8 mouse cellular contexts compared by ENCODE assay signal in genomic region chr7:110297611-110298010, GRCm38 (mm10).
DNase-seq lines count a peak whose midpoint lies in the region; ATAC-seq and TF ChIP-seq lines count a peak whose summit lies in the region.

No protein-coding gene starts in this region.

- no peak for DNase-seq in layer of hippocampus, adult 2 months (ENCODE audit: low spot score in 2 of 2)
- DNase-seq in layer of hippocampus, adult 18-20 months (ENCODE audit: low spot score in 2 of 2) = no peak
- DNase-seq in liver, embryonic 13.5 days = no peak
- DNase-seq in thymus, postnatal 36 days = no peak
- no peak for DNase-seq in urinary bladder, postnatal 4 days (ENCODE audit: low spot score in 2 of 2)

- H3K9me3 ChIP-seq in embryonic facial prominence, embryonic 13.5 days = no peaks in the 10 kb centered on the region
- no peaks in the 10 kb centered on the region for H3K9me3 ChIP-seq in heart, embryonic 14.5 days (ENCODE audit: control insufficient read depth, low read length)
- H3K9me3 ChIP-seq in liver, embryonic 13.5 days (replicated peaks) = no peaks in the 10 kb centered on the region

- peak overlapping the region; percentile 20; the same call in 1 of the 2 replicates for H3K4me2 ChIP-seq in embryonic facial prominence, embryonic 13.5 days
- peak overlapping the region; percentile 35; the same call in 1 of the 2 replicates for H3K4me2 ChIP-seq in heart, embryonic 14.5 days (ENCODE audit: low read length)
- H3K4me2 ChIP-seq in liver, embryonic 13.5 days = no peak overlapping the region

- H3K4me3 ChIP-seq in layer of hippocampus, adult 2 months = no peak overlapping the region
- no peak overlapping the region for H3K4me3 ChIP-seq in embryonic facial prominence, embryonic 13.5 days
- H3K4me3 ChIP-seq in heart, embryonic 14.5 days (ENCODE audit: control insufficient read depth in 1 of 2, insufficient read depth in 1 of 2, low read depth in 1 of 2, low read length in 2 of 2) = no peak overlapping the region
- no peak overlapping the region for H3K4me3 ChIP-seq in liver, embryonic 13.5 days (replicated peaks)

- H3K27ac ChIP-seq in layer of hippocampus, adult 2 months = peak overlapping the region; percentile 11; the same call in 1 of the 2 replicates
- peak overlapping the region; percentile 81 for H3K27ac ChIP-seq in embryonic facial prominence, embryonic 13.5 days
- peak overlapping the region; percentile 85 to 88 for H3K27ac ChIP-seq in heart, embryonic 14.5 days (replicated peaks in 1 of 2; ENCODE audit: control insufficient read depth in 1 of 2, insufficient read depth in 1 of 2, low read depth in 2 of 2, low read length in 2 of 2)
- H3K27ac ChIP-seq in liver, embryonic 13.5 days = peak overlapping the region; percentile 19; the same call in 1 of the 2 replicates

- no peaks in the 10 kb centered on the region for H3K27me3 ChIP-seq in embryonic facial prominence, embryonic 13.5 days
- no peaks in the 10 kb centered on the region for H3K27me3 ChIP-seq in heart, embryonic 14.5 days (ENCODE audit: control insufficient read depth, insufficient read depth, low read length)
- no peaks in the 10 kb centered on the region for H3K27me3 ChIP-seq in liver, embryonic 13.5 days

- H3K4me1 ChIP-seq in embryonic facial prominence, embryonic 13.5 days = peaks cover 20% of the 10 kb centered on the region
- H3K4me1 ChIP-seq in heart, embryonic 14.5 days (ENCODE audit: control insufficient read depth in 2 of 2, insufficient read depth in 2 of 2, low read length in 2 of 2) = peaks cover 18 to 20% of the 10 kb centered on the region in 2 experiments
- peaks cover 3% of the 10 kb centered on the region; the same call in 1 of the 2 replicates for H3K4me1 ChIP-seq in liver, embryonic 13.5 days (replicated peaks)

- WGBS in embryonic facial prominence, embryonic 13.5 days = 21% methylated on average over 4 of the region's 4 CpGs
- 43% methylated on average over 4 of the region's 4 CpGs for WGBS in heart, embryonic 14.5 days
- 59% methylated on average over 4 of the region's 4 CpGs for WGBS in liver, embryonic 13.5 days (ENCODE audit: insufficient replicate concordance)

- peak overlapping the region; percentile 32; the same call in 1 of the 2 replicates for H3K9ac ChIP-seq in embryonic facial prominence, embryonic 13.5 days
- peak overlapping the region; percentile 64 for H3K9ac ChIP-seq in heart, embryonic 14.5 days (ENCODE audit: low read length)
- H3K9ac ChIP-seq in liver, embryonic 13.5 days = no peak overlapping the region

- ATAC-seq in embryonic facial prominence, embryonic 13.5 days (ENCODE audit: insufficient number of reproducible peaks, insufficient read depth, low FRiP score, low TSS enrichment, low read depth) = no peak
- peak; percentile 6; the same call in 1 of the 2 replicates for ATAC-seq in heart, embryonic 14.5 days (ENCODE audit: insufficient number of reproducible peaks, insufficient read depth, low FRiP score, low read depth)
- no peak for ATAC-seq in liver, embryonic 13.5 days (ENCODE audit: low read depth)
- no peak for ATAC-seq in granulocyte monocyte progenitor cell, adult 5-6 weeks (replicated peaks; ENCODE audit: poor library complexity, severe bottlenecking)

- no peaks in the 10 kb centered on the region for H3K36me3 ChIP-seq in embryonic facial prominence, embryonic 13.5 days
- no peaks in the 10 kb centered on the region for H3K36me3 ChIP-seq in heart, embryonic 14.5 days (ENCODE audit: control insufficient read depth, insufficient read depth, low read length)
- no peaks in the 10 kb centered on the region for H3K36me3 ChIP-seq in liver, embryonic 13.5 days

- no peak for TF ChIP-seq CTCF in layer of hippocampus, adult 2 months (conservative IDR thresholded peaks at IDR 0.05)

Comparison
In these comparisons a context has a peak if more than half of its experiments do, and no peak if none do; other contexts are left out.
1. H3K27ac ChIP-seq: peak in every context shown above with its lines; median percentile 86 in heart, embryonic 14.5 days; 81 in embryonic facial prominence, embryonic 13.5 days; 19 in liver, embryonic 13.5 days; 11 in layer of hippocampus, adult 2 months.